Mouse (Mus musculus): Measurements from ENCODE around the gene Tmem198.

Tmem198 gene

GRCm38 (mm10) chr1:75487405-75488161 lies 8.3 kb downstream of the Tmem198 start:
- peak; percentile 72 for DNase-seq (ENCODE audit: low spot score)

- DNase-seq (ENCODE audit: low spot score), result no peak
Measured at GRCm38 (mm10) chr1:75490785-75491551, 11.6 kb downstream of the Tmem198 start.

GRCm38 (mm10) chr1:75492579-75493170 lies 13.3 kb downstream of the Tmem198 start:
- DNase-seq (ENCODE audit: low spot score), result no peak

GRCm38 (mm10) chr1:75494878-75495548 lies 15.7 kb downstream of the Tmem198 start:
- no peak for DNase-seq (ENCODE audit: low spot score)

GRCm38 (mm10) chr1:75498897-75499296 lies 19.6 kb downstream of the Tmem198 start:
- DNase-seq (ENCODE audit: low spot score), result no peak

GRCm38 (mm10) chr1:75499441-75499840 lies 20.1 kb downstream of the Tmem198 start:
- DNase-seq (ENCODE audit: low spot score), result no peak

GRCm38 (mm10) chr1:75501905-75502304 lies 22.6 kb downstream of the Tmem198 start:
- no peak for DNase-seq (ENCODE audit: low spot score)

- no peak for DNase-seq (ENCODE audit: low spot score)
Measured at GRCm38 (mm10) chr1:75502945-75503650, 23.8 kb downstream of the Tmem198 start.

GRCm38 (mm10) chr1:75503651-75503980 lies 24.3 kb downstream of the Tmem198 start:
- no peak for DNase-seq (ENCODE audit: low spot score)

GRCm38 (mm10) chr1:75504256-75505045 lies 25.1 kb downstream of the Tmem198 start:
- no peak for DNase-seq (ENCODE audit: low spot score)

- DNase-seq (ENCODE audit: low spot score), result peak; percentile 75
Measured at GRCm38 (mm10) chr1:75505159-75505955, 26.0 kb downstream of the Tmem198 start.

- DNase-seq (ENCODE audit: low spot score), result peak; percentile 84
Measured at GRCm38 (mm10) chr1:75505956-75506831, 26.9 kb downstream of the Tmem198 start, which contains the start of gene Obsl1. Obsl1 (minus strand) TSS chr1:75506452.

GRCm38 (mm10) chr1:75507006-75507405 lies 27.7 kb downstream of the Tmem198 start, which contains the start of gene Inha:
Inha (plus strand) TSS chr1:75507077.
- peak; percentile 88 for DNase-seq (ENCODE audit: low spot score)

- DNase-seq (ENCODE audit: low spot score), result peak; percentile 69
Measured at GRCm38 (mm10) chr1:75509586-75509985, 30.3 kb downstream of the Tmem198 start.

GRCm38 (mm10) chr1:75510154-75510553 lies 30.8 kb downstream of the Tmem198 start:
- DNase-seq (ENCODE audit: low spot score), result no peak

GRCm38 (mm10) chr1:75511437-75512210 lies 32.3 kb downstream of the Tmem198 start:
- DNase-seq (ENCODE audit: low spot score), result no peak

- DNase-seq (ENCODE audit: low spot score), result no peak
Measured at GRCm38 (mm10) chr1:75512550-75512949, 33.2 kb downstream of the Tmem198 start.

- peak; percentile 72 for DNase-seq (ENCODE audit: low spot score)
Measured at GRCm38 (mm10) chr1:75516703-75517380, 37.5 kb downstream of the Tmem198 start.

All from testis, postnatal 14 days (tissue).